Mouse (Mus musculus): Measurements from ENCODE around the gene Ptprj.

The Ptprj gene

GRCm38 (mm10) chr2:90509268-90509667, 71.2 kb downstream of the Ptprj start:
- no peak for DNase-seq

DNA sequence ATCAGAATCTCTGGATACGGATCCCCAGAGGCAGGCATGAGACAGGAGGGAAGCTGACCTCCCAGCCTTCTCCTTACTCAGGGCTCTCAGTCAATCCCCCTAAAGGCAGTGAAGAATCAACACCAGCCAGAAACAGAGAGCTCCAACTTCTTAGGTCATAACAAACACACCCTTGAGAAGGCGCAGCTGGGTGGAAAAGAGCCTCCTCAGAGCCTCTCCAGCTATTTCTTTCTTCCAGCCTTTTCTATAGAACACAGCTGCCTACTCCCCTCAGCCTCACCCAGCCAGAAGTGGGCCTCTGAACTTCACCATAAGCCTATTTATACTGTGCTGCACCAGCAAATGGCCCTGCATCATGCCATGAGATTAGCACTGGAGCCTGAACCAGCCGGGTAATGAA, 74.3 kb downstream of the Ptprj start:
- DNase-seq: no peak

- DNase-seq: no peak
Measured at GRCm38 (mm10) chr2:90504731-90505171, 75.7 kb downstream of the Ptprj start.

- no peak for DNase-seq
Measured at GRCm38 (mm10) chr2:90503182-90503833, 77.1 kb downstream of the Ptprj start.

- DNase-seq: no peak
Measured at GRCm38 (mm10) chr2:90502738-90503137, 77.7 kb downstream of the Ptprj start.

- no peak for DNase-seq
Measured at GRCm38 (mm10) chr2:90501708-90502107, 78.7 kb downstream of the Ptprj start.

DNA sequence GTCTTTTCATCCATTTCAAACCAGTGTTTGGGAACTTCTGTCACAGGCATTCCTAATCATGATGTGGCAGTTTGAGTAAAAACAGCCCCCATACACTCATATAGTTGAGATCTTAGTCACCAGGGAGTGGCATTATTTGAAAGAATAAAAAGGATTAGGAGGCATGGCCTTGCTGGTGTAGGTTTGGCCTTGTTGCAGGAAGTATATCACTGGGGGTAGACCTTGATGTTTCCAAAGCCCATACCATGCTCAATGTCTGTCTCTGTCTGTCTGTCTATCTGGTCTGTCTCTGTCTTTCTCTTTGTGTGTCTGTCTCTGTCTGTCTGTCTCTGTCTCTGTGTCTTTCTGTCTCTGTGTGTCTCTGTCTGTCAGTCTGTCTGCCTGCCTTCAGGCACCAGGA, 79.6 kb downstream of the Ptprj start:
- DNase-seq: no peak

GRCm38 (mm10) chr2:90499002-90499401, 81.4 kb downstream of the Ptprj start:
- DNase-seq: no peak

DNA sequence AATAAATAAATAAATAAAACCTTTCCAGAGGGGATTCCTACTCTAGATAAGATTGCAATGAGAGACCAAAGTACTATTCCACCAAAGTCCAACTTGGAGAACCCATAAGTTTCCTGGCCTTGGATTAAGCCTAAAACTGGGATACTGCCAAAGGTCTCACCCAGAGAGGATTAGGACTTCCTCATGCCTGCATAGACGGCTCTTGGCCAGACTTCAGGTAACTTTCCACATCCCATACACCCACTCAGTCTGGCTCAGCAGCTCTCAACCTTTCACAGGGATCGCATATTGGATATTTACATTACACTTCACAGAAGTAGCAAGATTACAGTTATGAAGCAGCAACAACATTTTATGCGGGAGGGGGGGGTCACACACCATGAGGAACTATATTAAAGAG, 82.9 kb downstream of the Ptprj start:
- DNase-seq: peak; percentile 42 to 61

- no peak for DNase-seq
Measured at GRCm38 (mm10) chr2:90496680-90497074, 83.8 kb downstream of the Ptprj start.

GRCm38 (mm10) chr2:90496012-90496679, 84.3 kb downstream of the Ptprj start:
- DNase-seq: no peak

DNA sequence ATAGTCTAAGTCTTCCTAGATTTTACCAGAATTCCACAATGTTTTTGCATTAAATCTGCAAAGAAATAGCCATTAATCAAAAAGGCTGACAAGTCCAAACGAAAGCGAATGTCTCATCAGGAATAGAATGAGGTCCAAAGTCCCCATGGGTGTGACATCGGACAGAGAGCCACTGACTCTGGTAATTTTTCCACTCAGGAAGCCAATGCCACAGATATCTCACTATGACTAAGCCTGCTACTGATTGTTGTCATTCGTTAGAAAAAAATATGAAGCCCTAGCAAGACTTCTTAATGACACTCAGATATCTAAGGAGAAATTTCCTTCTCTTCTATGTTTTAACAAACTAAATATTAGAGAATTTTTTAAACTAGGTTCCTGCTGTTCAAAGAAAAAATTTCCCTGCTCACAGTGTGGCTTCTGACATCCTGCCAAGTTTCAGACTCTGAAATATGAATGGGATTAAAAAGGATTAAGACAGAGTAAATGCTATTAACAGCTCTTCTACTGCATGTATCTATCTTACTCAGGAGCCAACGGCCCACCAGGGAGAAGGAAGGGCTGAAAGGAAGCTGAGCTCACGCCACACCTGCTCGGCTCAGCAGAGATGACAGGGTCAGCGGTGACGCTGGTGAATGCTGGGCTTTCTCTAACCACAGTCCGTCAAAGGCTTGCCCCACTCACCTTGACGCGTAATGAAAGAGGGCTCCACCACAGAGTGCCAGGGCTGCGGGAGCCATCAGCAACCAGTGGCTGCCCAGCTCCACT, 90.0 kb downstream of the Ptprj start:
- no peak for DNase-seq

- DNase-seq: no peak
Measured at GRCm38 (mm10) chr2:90489839-90490238, 90.6 kb downstream of the Ptprj start.

DNA sequence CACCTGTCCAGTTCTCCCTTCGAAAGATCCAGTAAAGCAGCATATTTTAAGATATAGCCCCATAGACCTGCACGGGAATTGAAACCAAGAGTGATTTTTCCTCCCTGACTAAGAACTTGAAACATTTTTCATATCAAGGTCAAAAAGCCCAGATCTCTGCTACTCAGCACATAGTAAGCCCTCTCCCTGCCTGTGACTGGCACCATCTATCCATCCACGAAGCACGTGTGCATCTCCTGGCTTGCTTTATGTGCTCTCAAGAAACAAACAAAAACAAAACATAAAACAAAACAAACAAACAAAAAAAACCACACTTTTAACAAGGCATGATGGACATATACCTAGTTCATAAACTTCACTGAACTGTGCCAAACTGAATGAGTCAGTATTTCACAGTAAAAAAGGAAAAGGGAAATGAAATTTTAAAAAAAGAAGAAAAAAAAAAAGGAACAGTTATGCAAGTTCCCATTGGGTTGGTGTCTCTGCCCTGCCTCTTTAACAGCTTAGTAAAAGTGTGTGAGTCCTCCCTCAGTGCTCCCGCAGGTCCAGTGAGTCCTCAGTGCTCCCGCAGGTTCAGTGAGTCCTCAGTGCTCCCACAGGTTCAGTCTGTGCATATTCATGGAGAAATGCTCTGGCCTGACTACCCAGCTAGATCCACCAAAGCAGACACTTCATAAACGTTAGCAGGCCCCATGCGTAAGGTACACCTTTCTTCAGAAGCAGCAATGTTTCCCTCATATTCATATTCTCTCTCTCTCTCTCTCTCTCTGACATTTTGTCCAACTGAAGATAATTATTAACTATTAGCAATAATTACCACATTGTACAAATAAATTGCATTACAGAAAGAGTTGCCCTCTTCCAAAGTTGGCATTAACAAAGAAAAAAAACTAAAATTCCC, 91.5 kb downstream of the Ptprj start:
- no peak for DNase-seq

DNA sequence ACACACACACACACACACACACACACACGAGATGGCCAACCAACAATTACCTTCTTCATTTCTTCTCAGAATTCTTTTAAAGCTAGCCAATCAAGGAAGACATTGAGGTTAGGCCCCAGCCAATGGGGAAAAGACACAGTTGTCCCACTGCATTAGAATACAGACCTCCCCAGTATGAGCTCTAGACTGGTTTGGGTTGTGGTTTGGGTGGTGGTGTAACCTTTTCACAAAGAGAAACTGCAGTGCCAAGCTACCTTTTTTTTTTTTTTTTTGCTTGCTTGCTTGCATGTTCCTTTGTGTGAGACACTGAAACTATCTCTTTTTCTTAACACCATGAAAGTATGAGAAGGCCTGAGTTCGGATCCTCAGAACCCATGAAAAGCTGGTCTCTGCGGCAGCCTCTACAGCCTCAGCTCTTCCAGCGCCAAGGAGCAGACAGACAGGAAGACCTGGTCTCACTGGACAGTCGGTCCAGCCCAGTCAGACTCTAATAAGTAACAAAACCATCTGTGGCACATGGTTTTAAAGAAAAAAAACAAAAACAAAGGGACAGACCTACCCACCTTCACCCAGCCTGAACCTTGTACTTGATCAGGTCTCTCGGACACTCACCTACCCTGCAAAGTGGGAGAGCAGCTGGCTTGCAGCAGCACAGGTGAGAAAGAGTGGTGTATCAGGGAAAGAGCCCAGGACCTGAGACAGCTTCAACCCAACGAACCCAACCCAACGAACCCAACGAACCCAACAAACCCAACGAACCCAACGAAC, 92.8 kb downstream of the Ptprj start:
- peak in 1 of 2 experiments; percentile 26 for DNase-seq

- no peak for DNase-seq
Measured at GRCm38 (mm10) chr2:90486226-90486755, 94.2 kb downstream of the Ptprj start.

DNA sequence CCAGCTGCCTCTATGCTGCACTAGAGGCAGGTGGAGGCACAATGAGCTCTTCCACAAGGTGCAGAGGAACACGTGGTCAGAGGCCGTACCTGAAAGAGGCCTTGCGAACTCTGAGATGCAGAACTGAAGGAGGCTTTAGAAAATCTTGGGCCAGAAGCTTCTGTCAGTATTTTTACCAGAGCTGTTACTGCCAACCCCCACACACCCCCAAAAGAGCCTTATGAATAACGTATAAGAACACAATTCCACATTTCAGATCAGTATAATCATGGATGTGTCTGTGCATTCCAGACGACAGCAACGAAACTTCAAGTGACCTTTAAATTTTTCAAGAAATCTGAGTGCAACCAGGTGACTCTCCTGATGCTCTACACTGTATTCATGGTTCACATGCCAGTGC, 98.9 kb downstream of the Ptprj start:
- DNase-seq: no peak

DNA sequence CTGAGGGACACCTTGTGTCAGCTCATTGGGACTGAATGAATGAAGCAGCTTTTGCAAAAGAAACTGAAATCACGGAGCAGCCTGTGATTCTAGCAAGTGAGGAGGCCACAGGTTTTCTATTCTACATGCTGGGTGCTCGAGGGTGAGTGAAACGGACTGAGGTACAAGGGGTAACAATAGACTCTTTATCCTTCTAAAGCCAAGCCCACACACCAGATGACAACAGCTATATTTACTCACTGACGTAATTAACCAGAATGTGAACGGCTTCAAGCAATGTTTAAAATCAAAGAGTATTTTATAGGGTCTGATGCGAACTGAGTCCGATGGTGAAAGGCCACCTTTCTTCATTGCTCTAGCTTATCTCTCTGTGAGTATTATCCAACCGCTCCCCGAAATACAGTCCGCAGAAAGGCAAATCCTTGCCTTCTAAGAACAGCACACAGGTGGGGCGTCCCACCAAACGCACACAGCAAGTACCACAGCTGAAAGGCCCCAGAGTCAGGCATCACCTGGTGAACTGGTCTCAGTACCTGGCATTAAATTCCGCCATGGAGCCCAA, 99.6 kb downstream of the Ptprj start:
- no peak for DNase-seq

- DNase-seq: no peak
Measured at GRCm38 (mm10) chr2:90478531-90478930, 101.9 kb downstream of the Ptprj start.

- DNase-seq: no peak
Measured at GRCm38 (mm10) chr2:90477617-90478016, 102.8 kb downstream of the Ptprj start.

- no peak for DNase-seq
Measured at GRCm38 (mm10) chr2:90476792-90477191, 103.7 kb downstream of the Ptprj start.

Measured in kidney, adult 8-10 months (tissue).